Comparison of ENCODE assay signal across 9 mouse cellular contexts in the genomic region with DNA sequence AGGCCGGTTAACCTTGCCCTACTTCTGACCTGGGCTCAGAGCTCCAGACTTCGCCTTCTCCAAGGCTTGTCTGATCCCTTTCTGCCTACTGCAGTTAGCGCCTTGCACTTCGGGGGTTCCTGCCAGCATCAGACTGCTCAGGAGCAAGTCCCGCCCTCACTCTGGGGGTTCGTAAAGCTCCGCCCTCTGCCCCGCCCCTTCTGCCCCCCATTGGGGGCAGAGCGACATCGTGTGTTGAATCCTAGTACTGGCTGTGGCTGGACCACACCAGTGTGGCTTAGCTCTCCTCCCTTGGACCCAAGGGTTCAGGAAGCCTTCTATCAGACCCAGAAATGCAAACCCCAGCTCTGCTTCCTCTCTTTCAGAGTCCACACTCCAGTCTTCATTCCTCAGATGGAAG. TPM values are rescaled to one million over a fixed set of nuclear protein-coding genes. Genes with fewer than 3 reads are reported as not detected.
DNase-seq lines count a peak whose midpoint lies in the region; ATAC-seq and TF ChIP-seq lines count a peak whose summit lies in the region.
"Had no signal": no experiment of that assay in that cellular context is flagged by ENCODE, and none has a peak within 500 bp of the region (broad histone marks: within the 10 kb centered on the region; RNA-seq: fewer than 3 reads in every experiment).

A gene (minus strand): TSS at position 135 of the 400 bp plus-strand sequence.

- no peaks in the 10 kb centered on the region for H3K4me1 ChIP-seq in lung, embryonic 14.5 days (ENCODE audit: insufficient read depth)

- no peaks in the 10 kb centered on the region for H3K9me3 ChIP-seq in lung, embryonic 14.5 days (ENCODE audit: low read depth, low read length)

- H3K27ac ChIP-seq in lung, embryonic 14.5 days (ENCODE audit: low read depth) = no peak within 1 kb of the TSS
- H3K27ac ChIP-seq: macrophage had no signal

- H3K4me3 ChIP-seq in lung, embryonic 14.5 days (ENCODE audit: low read depth, low read length) = no peak within 1 kb of the TSS

- H3K4me2 ChIP-seq in lung, embryonic 14.5 days = peak within 1 kb of the TSS; percentile 32; the same call in 1 of the 2 replicates

- H3K9ac ChIP-seq in lung, embryonic 14.5 days = no peak within 1 kb of the TSS

- peak; percentile 87 for DNase-seq in ES-CJ7 (ENCODE audit: low read depth, low spot score)
- peak; percentile 36 for DNase-seq in cerebellum, adult 8-10 months
- peak; percentile 33 for DNase-seq in layer of hippocampus, adult 9-10 months (ENCODE audit: low spot score)
- peak; percentile 89 for DNase-seq in lung, embryonic 14.5 days
- DNase-seq in ovary, adult 18-20 months (ENCODE audit: low spot score) = peak; percentile 76
- DNase-seq in thymus, adult 18-20 months = peak; percentile 67 to 68

- 4% methylated on average over 10 of the region's 10 CpGs for WGBS in lung, embryonic 14.5 days

- no peaks in the 10 kb centered on the region for H3K27me3 ChIP-seq in lung, embryonic 14.5 days (ENCODE audit: insufficient read depth, low read length)

- peak; percentile 79 for TF ChIP-seq CTCF in lung, embryonic 14.5 days (IDR thresholded peaks at IDR 0.05; ENCODE audit: low read depth)

- H3K36me3 ChIP-seq in lung, embryonic 14.5 days (ENCODE audit: insufficient read depth) = no peaks in the 10 kb centered on the region

- peak; percentile 88 for ATAC-seq in frontal cortex, adult (ENCODE audit: low TSS enrichment)
- ATAC-seq in hematopoietic stem cell, adult 5-6 weeks (replicated peaks in 1 of 2; ENCODE audit: insufficient read depth in 1 of 2, low FRiP score in 2 of 2, low TSS enrichment in 1 of 2, low read depth in 1 of 2, poor library complexity in 2 of 2, severe bottlenecking in 2 of 2) = peak; percentile 93 to 98
- peak; percentile 89 for ATAC-seq in lung, embryonic 14.5 days (ENCODE audit: insufficient read depth)

RNA-seq across cellular contexts. Expression of the gene that starts here (rescaled TPM):
- not detected in 2 replicates for total RNA-seq in hematopoietic stem cell, adult 5-6 weeks (2017)
- polyA plus RNA-seq in lung, embryonic 14.5 days (2014; fragmentation: Nextera tagmentation; extraction: Ambion mirVana) = 0.13 and 0.46 TPM in 2 replicates

Comparison
In these comparisons a context has a peak if more than half of its experiments do, and no peak if none do; other contexts are left out.
1. Peak in ATAC-seq in hematopoietic stem cell, adult 5-6 weeks; RNA of the gene not detected or under 1 TPM.
2. Peak in DNase-seq, ATAC-seq and H3K4me2 ChIP-seq in lung, embryonic 14.5 days; RNA of the gene not detected or under 1 TPM.
3. DNase-seq: peak in every context shown above with its lines; median percentile 89 in lung, embryonic 14.5 days; 87 in ES-CJ7; 76 in ovary, adult 18-20 months; 68 in thymus, adult 18-20 months; 36 in cerebellum, adult 8-10 months; 33 in layer of hippocampus, adult 9-10 months.